Mouse (Mus musculus) stomach, embryonic 14.5 days (tissue): ENCODE measurements around the gene Parp8. TPM values are rescaled to one million over a fixed set of nuclear protein-coding genes. Genes with fewer than 3 reads are reported as not detected.

Source experiments
- ATAC-seq: fragments of 200-750 bp; cut with Nextera tagmentation; 2 replicates; pipeline ENCODE4 v1.8.0; 2017; ENCODE audit warnings: low read depth, moderate TSS enrichment; ENCODE audit not compliant: insufficient number of reproducible peaks, insufficient read depth, low FRiP score
- H3K27ac ChIP-seq: fragments of 300-500 bp; sonication (generic); 2 replicates; pipeline ENCODE4 v1.5.1; 2014; ENCODE audit warnings: mild to moderate bottlenecking, low read length, moderate library complexity, mixed read lengths
- H3K27me3 ChIP-seq: fragments of 300-500 bp; sonication (generic); 2 replicates; pipeline ENCODE4 v1.6.1; 2014; ENCODE audit warnings: low read length, control low read depth, mixed read lengths; ENCODE audit not compliant: control insufficient read depth, insufficient read depth
- H3K36me3 ChIP-seq: fragments of 300-500 bp; sonication (generic); 2 replicates; pipeline ENCODE4 v1.6.1; 2014; ENCODE audit warnings: mild to moderate bottlenecking, control low read depth, low read length, moderate library complexity, mixed read lengths; ENCODE audit not compliant: control insufficient read depth, insufficient read depth
- H3K4me1 ChIP-seq: fragments of 300-500 bp; sonication (generic); 2 replicates; pipeline ENCODE4 v1.6.1; 2014; ENCODE audit warnings: low read length, control low read depth, mixed read lengths; ENCODE audit not compliant: control insufficient read depth, insufficient read depth
- H3K4me2 ChIP-seq: fragments of 300-500 bp; sonication (generic); replicated peaks from 2 replicates; pipeline ENCODE4 v1.6.1; 2014; ENCODE audit warnings: low read depth, low read length, control low read depth
- H3K4me3 ChIP-seq: fragments of 300-500 bp; sonication (generic); 2 replicates; pipeline ENCODE4 v1.5.1; 2014; ENCODE audit warnings: low read depth, low read length, control low read depth
- H3K9ac ChIP-seq: fragments of 300-500 bp; sonication (generic); replicated peaks from 2 replicates; pipeline ENCODE4 v1.6.1; 2014; ENCODE audit warnings: low read depth, mild to moderate bottlenecking, control low read depth, low read length, moderate library complexity, mixed read lengths
- H3K9me3 ChIP-seq: fragments of 300-500 bp; sonication (generic); 2 replicates; pipeline ENCODE4 v1.6.1; 2016; ENCODE audit warnings: low read depth, low read length, control low read depth; ENCODE audit not compliant: control insufficient read depth
- WGBS: fragments of 180-500 bp; shearing (Covaris S2); extraction: QIAGEN DNeasy Blood & Tissue Kit; methylation state at CpG from one replicate; pipeline ENCODE4 v1.1.7; 2014; 5-methylcytosine and 5-hydroxymethylcytosine counted together
- polyA plus RNA-seq: library from polyadenylated mRNA; unstranded; fragments of >200 nt; fragmentation: Nextera tagmentation; extraction: Ambion mirVana; gene quantifications from 2 replicates; pipeline ENCODE4 v1.2.1, GENCODE M21; 2014

Parp8 gene
- polyA plus RNA-seq, 1 experiment from 2014 or later: 25.8 TPM

- no peak overlapping the region for H3K4me2 ChIP-seq
- ATAC-seq: no peak
- H3K4me3 ChIP-seq: no peak overlapping the region
- no peaks in the 10 kb centered on the region for H3K36me3 ChIP-seq
- WGBS: 85% methylated on average over 5 of the region's 5 CpGs
- H3K9ac ChIP-seq: no peak overlapping the region
- no peaks in the 10 kb centered on the region for H3K27me3 ChIP-seq
- no peaks in the 10 kb centered on the region for H3K9me3 ChIP-seq
- no peaks in the 10 kb centered on the region for H3K4me1 ChIP-seq
- no peak overlapping the region for H3K27ac ChIP-seq
These were observed 10.9 kb upstream of the Parp8 start for GRCm38 (mm10) chr13:117036277-117036676.

GRCm38 (mm10) chr13:117035121-117035520 lies 9.8 kb upstream of the Parp8 start:
- no peak overlapping the region for H3K9ac ChIP-seq
- no peak for ATAC-seq
- H3K27me3 ChIP-seq: no peaks in the 10 kb centered on the region
- H3K4me1 ChIP-seq: no peaks in the 10 kb centered on the region
- WGBS: 54% methylated on average over 2 of the region's 2 CpGs
- no peak overlapping the region for H3K4me3 ChIP-seq
- no peaks in the 10 kb centered on the region for H3K36me3 ChIP-seq
- no peaks in the 10 kb centered on the region for H3K9me3 ChIP-seq
- no peak overlapping the region for H3K27ac ChIP-seq
- no peak overlapping the region for H3K4me2 ChIP-seq

GRCm38 (mm10) chr13:117034676-117035075 lies 9.3 kb upstream of the Parp8 start:
- 65% methylated on average over 1 of the region's 1 CpGs for WGBS
- H3K9ac ChIP-seq: no peak overlapping the region
- H3K36me3 ChIP-seq: no peaks in the 10 kb centered on the region
- H3K4me1 ChIP-seq: no peaks in the 10 kb centered on the region
- no peaks in the 10 kb centered on the region for H3K27me3 ChIP-seq
- no peak overlapping the region for H3K4me2 ChIP-seq
- no peak overlapping the region for H3K4me3 ChIP-seq
- H3K27ac ChIP-seq: no peak overlapping the region
- H3K9me3 ChIP-seq: no peaks in the 10 kb centered on the region
- ATAC-seq: no peak

- no peaks in the 10 kb centered on the region for H3K4me1 ChIP-seq
- no peaks in the 10 kb centered on the region for H3K36me3 ChIP-seq
- no peak overlapping the region for H3K9ac ChIP-seq
- 83% methylated on average over 5 of the region's 5 CpGs for WGBS
- H3K9me3 ChIP-seq: no peaks in the 10 kb centered on the region
- no peak overlapping the region for H3K4me3 ChIP-seq
- no peaks in the 10 kb centered on the region for H3K27me3 ChIP-seq
- H3K4me2 ChIP-seq: no peak overlapping the region
- no peak for ATAC-seq
- H3K27ac ChIP-seq: no peak overlapping the region
These were observed 8.5 kb upstream of the Parp8 start for GRCm38 (mm10) chr13:117033676-117034308.

GRCm38 (mm10) chr13:117032402-117032801 lies 7.1 kb upstream of the Parp8 start:
- Histone ChIP-seq H3K27ac (no peak overlapping the region), H3K9ac (no peak overlapping the region), H3K27me3 (no peaks in the 10 kb centered on the region), H3K36me3 (no peaks in the 10 kb centered on the region), H3K4me2 (no peak overlapping the region), H3K4me1 (no peaks in the 10 kb centered on the region; the same call in 1 of the 2 replicates), H3K9me3 (no peaks in the 10 kb centered on the region), H3K4me3 (no peak overlapping the region)
- ATAC-seq: no peak
- WGBS: 97% methylated on average over 1 of the region's 1 CpGs

- WGBS: 26% methylated on average over 6 of the region's 6 CpGs
- H3K27me3 ChIP-seq: no peaks in the 10 kb centered on the region
- H3K27ac ChIP-seq: no peak overlapping the region
- no peak overlapping the region for H3K4me2 ChIP-seq
- H3K4me1 ChIP-seq: peaks cover 3% of the 10 kb centered on the region; the same call in 1 of the 2 replicates
- H3K4me3 ChIP-seq: no peak overlapping the region
- no peaks in the 10 kb centered on the region for H3K36me3 ChIP-seq
- ATAC-seq: peak; percentile 50; the same call in 1 of the 2 replicates
- H3K9ac ChIP-seq: no peak overlapping the region
- H3K9me3 ChIP-seq: no peaks in the 10 kb centered on the region
These were observed 6.2 kb upstream of the Parp8 start for GRCm38 (mm10) chr13:117031546-117031945.

- Histone ChIP-seq H3K27me3 (no peaks in the 10 kb centered on the region), H3K9ac (no peak overlapping the region), H3K9me3 (no peaks in the 10 kb centered on the region), H3K36me3 (no peaks in the 10 kb centered on the region), H3K4me1 (peaks cover 9% of the 10 kb centered on the region; the same call in 1 of the 2 replicates), H3K27ac (no peak overlapping the region), H3K4me2 (no peak overlapping the region), H3K4me3 (no peak overlapping the region)
- WGBS: 78% methylated on average over 5 of the region's 5 CpGs
- ATAC-seq: no peak
These were observed 2.9 kb upstream of the Parp8 start for GRCm38 (mm10) chr13:117028221-117028620.

- Histone ChIP-seq H3K27me3 (no peaks in the 10 kb centered on the region), H3K4me3 (no peak overlapping the region), H3K9ac (no peak overlapping the region), H3K36me3 (no peaks in the 10 kb centered on the region), H3K27ac (no peak overlapping the region), H3K4me2 (no peak overlapping the region), H3K9me3 (no peaks in the 10 kb centered on the region), H3K4me1 (peaks cover 9% of the 10 kb centered on the region; the same call in 1 of the 2 replicates)
- WGBS: 85% methylated on average over 9 of the region's 9 CpGs
- ATAC-seq: no peak
These were observed 2.0 kb upstream of the Parp8 start for GRCm38 (mm10) chr13:117027336-117027735.

- peak overlapping the region; percentile 89 for H3K27ac ChIP-seq
These were observed 991 bp upstream of the Parp8 start for GRCm38 (mm10) chr13:117026276-117026780.

More at GRCm38 (mm10) chr13:117026276-117026780, 991 bp upstream of the Parp8 start:
- Histone ChIP-seq H3K27me3 (no peaks in the 10 kb centered on the region), H3K4me3 (peak overlapping the region; percentile 69; the same call in 1 of the 2 replicates), H3K4me1 (peaks cover 9% of the 10 kb centered on the region; the same call in 1 of the 2 replicates), H3K4me2 (peak overlapping the region; percentile 88), H3K9ac (no peak overlapping the region), H3K36me3 (no peaks in the 10 kb centered on the region), H3K9me3 (no peaks in the 10 kb centered on the region)
- no peak for ATAC-seq
- 51% methylated on average over 7 of the region's 7 CpGs for WGBS
